Mouse (Mus musculus) gastrocnemius, postnatal 4 days (tissue): Measurements from ENCODE around the gene Iqgap1. TPM values are rescaled to one million over a fixed set of nuclear protein-coding genes. Genes with fewer than 3 reads are reported as not detected.

Source experiments
- DNase-seq, 2 experiments: peaks; one replicate each; pipeline ENCODE4 v3.0.0; 2021 to 2022; ENCODE audit warnings: low spot score in 2 of 2, mixed read lengths in 2 of 2
- long read RNA-seq, 2 experiments: library from polyadenylated mRNA; stranded (forward); transcript quantifications; one replicate each; pipeline ENCODE4 v2.0.0; 2021
- total RNA-seq, 2 experiments: library from RNA; stranded (reverse); gene quantifications; 2 replicates each; pipeline ENCODE4 v1.2.3; 2021

The Iqgap1 gene
- 10 to 100 TPM; 80.1 to 83.1 TPM for total RNA-seq
- long read RNA-seq, experiment 1, full-length matches to known transcripts, result 11 of 25 reads
- long read RNA-seq, experiment 1, partial matches to known transcripts, result 8 of 25 reads
- long read RNA-seq, experiment 1, other reads (novel, unspliced or antisense), result 6 of 25 reads
- long read RNA-seq, experiment 2, full-length matches to known transcripts, result 19 of 30 reads
- long read RNA-seq, experiment 2, partial matches to known transcripts, result 7 of 30 reads
- long read RNA-seq, experiment 2, other reads (novel, unspliced or antisense), result 4 of 30 reads

- peak in 1 of 2 experiments; percentile 26 for DNase-seq
Measured at GRCm38 (mm10) chr7:80825843-80826403, at the start of gene Iqgap1. Gene Iqgap1, minus strand, starts transcription at chr7:80825974.

- no peak for DNase-seq
Measured at GRCm38 (mm10) chr7:80873631-80874030, 47.9 kb upstream of the Iqgap1 start.

- DNase-seq, result no peak
Measured at GRCm38 (mm10) chr7:80873038-80873437, 47.3 kb upstream of the Iqgap1 start.

DNA sequence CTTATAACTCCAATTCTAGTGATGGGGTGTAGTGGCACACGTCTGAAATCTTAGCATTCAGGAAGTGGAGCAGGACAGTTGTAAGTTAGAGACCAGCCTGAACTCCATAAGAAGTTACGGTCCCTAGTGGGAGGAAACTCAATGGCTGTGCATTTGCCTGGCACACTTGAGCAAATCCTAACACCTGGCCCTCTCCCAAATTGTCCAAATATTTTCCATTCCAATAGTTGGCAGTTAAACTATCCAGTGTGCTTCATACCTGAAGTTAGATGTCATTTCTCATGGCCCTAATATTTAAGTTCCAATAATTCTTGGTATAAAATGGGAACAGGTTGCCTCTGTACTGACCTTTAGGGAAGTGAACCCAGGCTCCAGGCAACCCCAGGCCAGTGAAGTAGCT lies 42.9 kb upstream of the Iqgap1 start:
- no peak for DNase-seq

DNA sequence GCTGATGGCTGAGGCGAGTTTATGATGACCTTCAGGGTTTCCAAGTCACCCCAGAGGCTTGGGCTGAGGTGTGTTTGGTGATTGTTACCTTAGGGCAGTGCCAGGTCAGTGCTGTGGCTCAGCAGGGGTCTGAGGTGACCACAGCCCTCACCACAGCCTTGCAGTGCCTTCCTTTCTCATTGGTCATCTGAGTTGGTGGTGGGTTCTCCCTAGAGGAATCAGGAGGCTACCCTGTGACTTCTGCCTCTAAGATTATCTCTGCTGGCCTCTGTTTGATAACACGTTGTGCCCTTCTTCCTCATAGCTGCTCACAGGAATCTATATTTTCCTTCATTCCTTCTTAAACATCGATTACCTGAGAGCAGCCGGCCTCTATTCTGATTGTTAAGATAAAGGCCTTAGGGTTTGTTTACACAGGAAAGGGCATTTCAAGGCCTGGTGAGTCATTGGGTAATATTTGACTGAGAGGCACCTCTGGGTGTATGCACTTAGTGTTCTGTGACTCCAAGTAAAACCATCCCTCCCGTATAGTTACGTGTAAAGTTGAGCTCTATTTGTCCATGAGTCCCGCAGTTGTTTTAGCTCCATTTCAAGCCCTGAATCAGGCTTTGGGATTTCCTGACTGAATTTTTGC lies 40.9 kb upstream of the Iqgap1 start:
- DNase-seq, result no peak

DNA sequence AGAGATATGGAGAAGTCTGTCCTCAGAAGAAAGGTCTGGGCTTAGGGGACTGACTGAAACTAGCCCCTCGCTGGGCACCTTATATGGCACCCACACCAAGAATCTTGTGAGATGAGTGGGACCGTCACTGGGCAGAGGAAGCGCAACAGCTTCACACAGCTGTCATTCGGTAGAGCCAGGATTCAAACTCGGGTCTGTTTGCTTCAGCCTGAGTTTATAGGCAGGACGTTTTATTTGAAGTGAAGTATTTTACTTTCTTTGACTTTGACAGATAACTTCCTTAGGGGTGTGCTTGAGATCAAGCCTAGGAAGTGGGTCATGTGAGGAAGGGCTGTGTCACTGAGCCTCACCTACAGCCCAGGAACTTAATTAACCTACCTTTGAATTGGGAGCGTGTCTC lies 39.7 kb upstream of the Iqgap1 start:
- DNase-seq, result no peak

- DNase-seq, result no peak
Measured at GRCm38 (mm10) chr7:80864831-80865230, 39.1 kb upstream of the Iqgap1 start.

- DNase-seq, result no peak
Measured at GRCm38 (mm10) chr7:80864151-80864550, 38.4 kb upstream of the Iqgap1 start.

DNA sequence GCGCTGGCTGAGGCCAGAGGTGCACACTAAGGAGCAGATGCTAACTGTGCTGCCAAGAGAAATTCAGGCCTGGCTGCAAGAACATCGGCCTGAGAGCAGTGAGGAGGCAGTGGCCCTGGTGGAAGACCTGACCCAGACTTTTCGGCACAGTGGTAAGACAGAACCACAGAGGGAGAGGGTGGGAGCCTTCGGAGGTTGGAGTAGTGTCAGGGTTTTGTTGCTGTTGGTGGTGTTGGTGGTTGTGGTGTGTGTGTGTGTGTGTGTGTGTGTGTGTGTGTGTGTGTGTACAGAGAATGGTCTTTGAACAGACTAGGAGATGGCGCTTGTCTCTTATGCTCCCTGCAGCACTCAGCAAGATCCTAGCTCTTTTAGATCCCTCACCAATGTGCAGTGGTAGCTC lies 37.7 kb upstream of the Iqgap1 start:
- no peak for DNase-seq

GRCm38 (mm10) chr7:80862475-80862874 lies 36.7 kb upstream of the Iqgap1 start:
- no peak for DNase-seq

- peak; percentile 67 to 86 for DNase-seq
Measured at GRCm38 (mm10) chr7:80860729-80861274, 35.0 kb upstream of the Iqgap1 start, which contains the start of gene Zscan2. Gene Zscan2, plus strand, starts transcription at chr7:80860920.

GRCm38 (mm10) chr7:80860227-80860626 lies 34.5 kb upstream of the Iqgap1 start:
- no peak for DNase-seq

GRCm38 (mm10) chr7:80857181-80857580 lies 31.4 kb upstream of the Iqgap1 start:
- DNase-seq, result peak; percentile 57 to 77

DNA sequence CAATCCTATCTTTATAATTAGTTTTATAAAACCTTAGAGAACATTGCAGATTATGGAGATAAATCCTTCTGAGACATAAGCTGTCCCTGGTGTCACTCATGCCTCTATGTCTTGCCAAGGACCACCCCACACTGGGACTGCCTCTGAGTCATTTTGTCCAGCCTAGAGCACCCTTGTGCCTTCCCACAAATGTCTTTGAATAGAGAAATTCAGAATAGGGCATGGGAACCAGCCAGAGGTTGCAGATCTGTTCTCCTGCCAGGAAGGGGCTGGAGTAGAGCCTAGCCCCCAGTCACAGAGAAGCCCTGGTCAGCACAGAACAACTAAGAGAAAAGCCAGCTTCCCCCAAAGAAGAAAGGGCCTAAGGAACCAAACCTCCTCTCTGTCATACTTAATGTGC lies 29.5 kb upstream of the Iqgap1 start:
- no peak for DNase-seq

DNA sequence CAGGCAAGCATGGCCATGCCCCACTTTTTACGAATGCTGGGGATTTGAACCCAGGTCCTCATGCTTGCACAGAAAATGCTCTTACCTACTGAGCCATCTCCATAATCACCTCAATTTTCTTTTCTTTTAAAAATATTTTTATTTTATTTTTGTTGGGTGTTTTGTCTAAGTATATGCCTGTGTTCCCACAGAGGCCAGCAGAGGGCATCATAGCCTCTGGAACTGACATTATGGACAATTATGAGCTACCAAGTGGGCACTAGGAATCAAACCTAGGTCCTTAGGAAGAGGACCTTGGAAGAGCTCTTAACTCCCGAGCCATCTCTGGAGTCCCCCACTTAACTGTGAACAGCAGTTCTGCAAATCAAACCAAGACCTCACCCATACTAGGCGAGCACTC lies 27.4 kb upstream of the Iqgap1 start:
- DNase-seq, result no peak

DNA sequence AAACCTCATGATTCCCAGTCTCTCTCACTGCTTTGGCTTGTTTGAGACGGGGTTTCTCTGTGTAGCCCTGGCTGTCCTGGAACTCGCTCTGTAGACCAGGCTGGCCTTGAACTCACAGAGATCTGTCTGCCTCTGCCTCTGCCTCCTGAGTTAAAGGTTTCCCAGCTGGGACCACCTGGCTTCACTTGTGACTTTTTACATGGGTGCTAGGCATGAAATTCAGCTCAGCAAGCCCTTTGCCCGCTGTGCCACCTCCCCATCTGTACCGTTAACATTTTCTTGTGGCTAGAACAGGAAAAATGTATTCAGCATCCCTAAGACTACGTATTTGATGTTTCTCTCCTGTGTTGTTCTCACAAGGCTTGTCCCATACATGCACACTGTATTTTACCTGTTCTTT lies 24.7 kb upstream of the Iqgap1 start:
- DNase-seq, result no peak

- DNase-seq, result peak in 1 of 2 experiments; percentile 34
Measured at GRCm38 (mm10) chr7:80849710-80850109, 23.9 kb upstream of the Iqgap1 start.

GRCm38 (mm10) chr7:80849267-80849666 lies 23.5 kb upstream of the Iqgap1 start:
- DNase-seq, result no peak

DNA sequence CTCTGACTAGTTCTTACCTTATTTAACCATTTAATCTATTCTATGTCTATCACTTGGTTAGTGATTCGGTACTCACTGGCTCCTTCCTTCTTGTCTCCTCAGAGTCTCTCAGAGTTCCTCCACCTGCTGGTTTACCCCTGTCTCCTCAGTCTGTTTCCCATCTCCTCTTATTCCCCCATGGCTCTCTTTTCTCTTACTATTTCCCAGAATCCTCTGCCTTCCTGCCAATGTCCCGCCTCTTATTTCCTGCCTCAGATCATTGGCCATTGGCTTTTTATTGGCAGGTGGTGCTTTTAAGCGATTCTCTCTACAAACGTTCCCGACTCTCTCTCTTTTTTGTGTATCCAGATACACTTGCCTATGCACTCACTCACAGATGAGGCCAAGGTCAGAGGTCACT lies 20.9 kb upstream of the Iqgap1 start:
- no peak for DNase-seq

DNA sequence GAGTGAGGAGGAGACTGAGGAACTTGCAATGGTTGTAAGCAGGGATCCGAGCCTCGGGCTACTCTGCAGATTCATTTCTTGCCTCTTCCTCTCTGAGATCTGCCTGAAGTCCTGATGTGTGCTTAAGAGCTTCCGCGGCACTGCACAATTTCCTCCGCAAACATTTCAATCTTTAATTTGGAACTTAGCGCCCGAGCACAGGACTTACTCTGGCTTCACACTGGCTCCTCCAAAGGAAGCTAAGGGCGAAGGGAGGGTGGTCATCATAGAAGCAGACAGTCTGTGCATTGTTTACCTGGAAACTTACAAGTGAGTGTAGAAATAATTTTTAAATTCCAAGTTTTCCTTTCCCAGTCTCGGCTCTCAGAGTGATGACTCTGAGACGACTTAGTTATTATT lies 20.5 kb upstream of the Iqgap1 start:
- no peak for DNase-seq

- no peak for DNase-seq
Measured at GRCm38 (mm10) chr7:80845621-80846279, 20.0 kb upstream of the Iqgap1 start.

DNA sequence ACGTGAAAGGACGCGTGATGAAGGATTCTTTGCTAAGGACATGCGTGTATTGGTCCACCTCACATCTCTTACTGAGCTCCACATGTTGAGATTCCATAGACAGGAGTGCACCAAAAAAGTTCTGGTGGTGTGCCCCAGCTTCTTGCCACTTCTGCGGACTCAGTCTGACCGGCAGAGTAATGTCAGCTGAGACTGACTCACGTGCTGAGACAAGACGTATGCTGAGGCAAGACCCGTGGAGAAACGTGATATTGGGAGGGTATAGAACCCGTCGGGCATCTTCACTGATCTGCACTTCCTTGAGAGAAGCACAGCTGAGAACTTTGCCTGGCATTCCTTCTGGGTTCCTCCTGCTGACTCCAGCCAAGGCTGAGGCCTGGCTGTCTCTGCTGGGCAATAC lies 18.9 kb upstream of the Iqgap1 start:
- no peak for DNase-seq
